Mouse (Mus musculus): ENCODE measurements around the gene St6galnac5. TPM values are rescaled to one million over a fixed set of nuclear protein-coding genes. Genes with fewer than 3 reads are reported as not detected.

Gene St6galnac5
- 0.62 and 1.1 TPM in 2 replicates for polyA plus RNA-seq (2015; fragmentation: Nextera tagmentation; extraction: Ambion mirVana)

DNA sequence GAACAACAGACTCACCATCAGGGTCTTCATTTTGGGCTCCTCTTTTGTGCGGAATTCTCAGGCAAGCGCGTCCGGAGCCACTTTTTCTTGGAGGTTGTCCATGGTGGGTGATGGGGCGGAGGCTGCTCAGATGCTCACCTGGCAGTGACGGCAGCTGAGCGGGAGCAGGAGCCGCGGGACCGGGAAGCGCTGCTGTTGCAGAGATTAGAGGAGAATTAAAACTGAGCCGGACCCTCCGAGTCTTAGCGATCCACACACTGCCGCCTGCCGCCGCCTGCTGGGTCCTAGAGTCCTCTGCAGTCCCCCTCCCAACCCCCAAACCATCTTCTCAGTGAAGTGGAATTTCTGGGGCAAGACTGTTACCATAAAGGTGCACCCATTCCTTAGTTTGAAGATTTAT, at the start of gene St6galnac5:
Gene St6galnac5 (minus strand): TSS at position 259 of the 400 bp plus-strand sequence.
- peak within 1 kb of the TSS; percentile 52 for H3K4me3 ChIP-seq (ENCODE audit: low read length)
- H3K27me3 ChIP-seq (ENCODE audit: control insufficient read depth, insufficient read depth, low read depth, low read length) = peaks cover 23% of the 10 kb centered on the region
- peaks cover 14% of the 10 kb centered on the region for H3K4me1 ChIP-seq (replicated peaks; ENCODE audit: control insufficient read depth, insufficient read depth, low read length)
- no peak within 1 kb of the TSS for H3K27ac ChIP-seq (ENCODE audit: low read length)
- no peaks in the 10 kb centered on the region for H3K9me3 ChIP-seq (ENCODE audit: control insufficient read depth, low read length)
- peak within 1 kb of the TSS; percentile 52 for H3K9ac ChIP-seq (ENCODE audit: low read length)
- under 1% methylated on average over 17 of the region's 17 CpGs for WGBS
- no peaks in the 10 kb centered on the region for H3K36me3 ChIP-seq (ENCODE audit: control insufficient read depth, insufficient read depth, low read length)
- ATAC-seq (ENCODE audit: low read depth) = peak; percentile 61; the same call in 1 of the 2 replicates
- peak within 1 kb of the TSS; percentile 75 for H3K4me2 ChIP-seq (ENCODE audit: low read depth, low read length)

DNA sequence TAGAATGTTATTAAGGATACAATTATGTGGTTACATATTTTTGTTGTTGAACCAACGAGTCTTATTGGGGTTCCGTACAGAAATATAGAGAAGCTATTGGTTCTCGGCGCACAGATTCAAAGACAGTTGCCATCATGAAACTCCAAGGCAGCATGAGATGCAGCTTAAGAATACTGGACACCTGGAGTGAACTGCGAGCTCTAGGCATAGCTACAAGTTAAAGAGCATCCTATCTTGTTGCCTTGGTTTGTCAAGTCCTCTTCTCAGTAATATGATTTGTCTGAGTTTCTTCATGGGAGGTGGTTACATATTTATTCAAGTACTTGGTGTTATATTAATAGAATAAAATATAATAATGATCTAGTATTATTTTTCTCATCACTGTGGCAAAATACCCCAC, 48.7 kb upstream of the St6galnac5 start:
- Histone ChIP-seq H3K36me3 (ENCODE audit: control insufficient read depth, insufficient read depth, low read length) (no peaks in the 10 kb centered on the region), H3K9ac (ENCODE audit: low read length) (no peak overlapping the region), H3K4me3 (ENCODE audit: low read length) (no peak overlapping the region), H3K27ac (ENCODE audit: low read length) (no peak overlapping the region), H3K9me3 (ENCODE audit: control insufficient read depth, low read length) (no peaks in the 10 kb centered on the region), H3K27me3 (ENCODE audit: control insufficient read depth, insufficient read depth, low read depth, low read length) (no peaks in the 10 kb centered on the region), H3K4me2 (ENCODE audit: low read depth, low read length) (no peak overlapping the region), H3K4me1 (replicated peaks; ENCODE audit: control insufficient read depth, insufficient read depth, low read length) (no peaks in the 10 kb centered on the region)
- 92% methylated on average over 5 of the region's 5 CpGs for WGBS
- ATAC-seq (ENCODE audit: low read depth) = no peak

DNA sequence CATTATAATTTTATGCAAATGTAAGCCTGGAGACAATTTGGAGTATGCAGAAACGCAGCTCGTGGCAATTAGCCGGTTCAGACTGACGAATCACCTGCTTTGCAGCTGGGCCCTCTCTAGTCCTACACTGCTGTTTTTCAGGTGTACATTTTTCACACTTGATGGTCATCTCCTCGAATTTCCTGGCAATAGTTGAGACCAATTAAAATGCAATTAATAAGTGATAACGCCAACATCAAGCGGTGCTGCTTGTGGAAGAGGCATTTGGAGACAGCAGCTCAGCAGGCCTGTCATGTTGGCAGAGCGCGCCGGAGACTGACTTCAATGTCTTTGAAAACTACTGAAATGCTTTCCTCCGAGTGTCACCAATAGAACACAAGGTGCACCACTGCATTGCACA, 42.0 kb upstream of the St6galnac5 start:
- no peak overlapping the region for H3K4me3 ChIP-seq (ENCODE audit: low read length)
- 82% methylated on average over 11 of the region's 11 CpGs for WGBS
- no peaks in the 10 kb centered on the region for H3K4me1 ChIP-seq (replicated peaks; ENCODE audit: control insufficient read depth, insufficient read depth, low read length)
- no peaks in the 10 kb centered on the region for H3K9me3 ChIP-seq (ENCODE audit: control insufficient read depth, low read length)
- no peak for ATAC-seq (ENCODE audit: low read depth)
- no peaks in the 10 kb centered on the region for H3K27me3 ChIP-seq (ENCODE audit: control insufficient read depth, insufficient read depth, low read depth, low read length)
- H3K36me3 ChIP-seq (ENCODE audit: control insufficient read depth, insufficient read depth, low read length) = no peaks in the 10 kb centered on the region
- no peak overlapping the region for H3K4me2 ChIP-seq (ENCODE audit: low read depth, low read length)
- H3K27ac ChIP-seq (ENCODE audit: low read length) = no peak overlapping the region
- no peak overlapping the region for H3K9ac ChIP-seq (ENCODE audit: low read length)

DNA sequence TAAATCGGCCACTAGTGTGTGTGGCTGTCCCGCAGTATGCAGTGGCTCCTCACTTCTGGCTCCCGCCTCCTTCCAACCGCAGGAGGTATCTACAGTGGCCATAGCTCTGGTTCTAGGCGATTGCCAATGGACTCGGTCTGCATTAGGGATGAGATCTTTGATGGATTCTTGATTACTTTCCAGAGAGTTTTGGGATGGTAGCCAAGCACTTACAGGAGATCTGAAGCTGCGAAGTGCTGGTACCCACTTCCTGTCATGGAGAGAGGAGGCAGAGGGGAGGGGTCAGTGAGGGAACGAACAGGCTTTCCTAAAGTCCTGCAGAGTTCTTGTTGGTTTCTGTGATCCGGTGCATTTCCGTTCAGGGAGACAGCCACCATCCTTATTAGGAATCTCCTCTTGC, 36.0 kb upstream of the St6galnac5 start:
- Histone ChIP-seq H3K27ac (ENCODE audit: low read length) (no peak overlapping the region), H3K27me3 (ENCODE audit: control insufficient read depth, insufficient read depth, low read depth, low read length) (no peaks in the 10 kb centered on the region), H3K36me3 (ENCODE audit: control insufficient read depth, insufficient read depth, low read length) (no peaks in the 10 kb centered on the region), H3K4me3 (ENCODE audit: low read length) (no peak overlapping the region), H3K9ac (ENCODE audit: low read length) (no peak overlapping the region), H3K9me3 (ENCODE audit: control insufficient read depth, low read length) (no peaks in the 10 kb centered on the region), H3K4me1 (replicated peaks; ENCODE audit: control insufficient read depth, insufficient read depth, low read length) (peaks cover 10% of the 10 kb centered on the region; the same call in 1 of the 2 replicates), H3K4me2 (ENCODE audit: low read depth, low read length) (peak overlapping the region; percentile 32)
- 44% methylated on average over 10 of the region's 10 CpGs for WGBS
- ATAC-seq (ENCODE audit: low read depth) = peak; percentile 31; the same call in 1 of the 2 replicates

DNA sequence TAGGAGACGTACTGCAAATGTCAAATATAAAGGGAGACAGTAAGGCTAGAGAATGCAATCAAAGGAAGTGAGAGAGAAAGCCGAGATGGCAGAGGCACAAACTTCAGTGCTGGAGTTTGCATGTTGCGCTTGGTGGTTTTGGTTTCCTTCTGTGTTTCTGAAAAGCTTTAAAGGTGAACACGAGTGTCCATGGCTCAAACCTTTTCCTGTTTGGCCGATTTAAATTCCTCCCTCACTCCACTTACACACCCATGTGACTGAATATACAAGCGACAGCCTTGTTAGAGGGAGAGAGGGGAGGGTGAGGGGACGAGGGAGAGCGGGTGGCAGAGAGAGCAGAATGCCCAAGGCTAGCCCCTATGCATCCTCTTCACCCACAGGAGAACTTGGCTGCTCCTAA, 34.3 kb upstream of the St6galnac5 start:
- ATAC-seq (ENCODE audit: low read depth) = no peak
- no peaks in the 10 kb centered on the region for H3K36me3 ChIP-seq (ENCODE audit: control insufficient read depth, insufficient read depth, low read length)

DNA sequence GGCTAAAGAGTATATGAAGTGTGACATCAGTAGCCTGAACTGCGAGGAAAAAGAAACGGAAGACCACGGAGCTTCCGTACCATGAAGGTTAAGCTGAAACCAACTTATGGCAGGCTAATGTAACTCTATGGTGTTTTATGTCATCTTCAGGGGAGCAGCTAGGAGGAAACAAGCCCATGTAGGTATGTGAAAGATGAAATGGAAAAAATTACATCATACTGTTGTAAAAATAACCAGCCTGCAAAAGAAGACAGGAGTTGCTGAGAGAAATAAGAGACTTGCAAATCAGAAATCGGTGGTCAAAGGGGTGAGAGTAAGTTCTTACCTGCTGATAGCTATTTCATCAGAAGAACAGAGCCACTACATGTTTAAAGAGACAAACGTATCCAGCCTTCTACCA, 24.8 kb upstream of the St6galnac5 start:
- no peak overlapping the region for H3K27ac ChIP-seq (ENCODE audit: low read length)
- no peak for ATAC-seq (ENCODE audit: low read depth)
- no peaks in the 10 kb centered on the region for H3K36me3 ChIP-seq (ENCODE audit: control insufficient read depth, insufficient read depth, low read length)
- WGBS = 85% methylated on average over 6 of the region's 6 CpGs
- H3K4me3 ChIP-seq (ENCODE audit: low read length) = no peak overlapping the region
- no peak overlapping the region for H3K4me2 ChIP-seq (ENCODE audit: low read depth, low read length)
- no peak overlapping the region for H3K9ac ChIP-seq (ENCODE audit: low read length)
- H3K27me3 ChIP-seq (ENCODE audit: control insufficient read depth, insufficient read depth, low read depth, low read length) = no peaks in the 10 kb centered on the region
- H3K9me3 ChIP-seq (ENCODE audit: control insufficient read depth, low read length) = no peaks in the 10 kb centered on the region
- H3K4me1 ChIP-seq (replicated peaks; ENCODE audit: control insufficient read depth, insufficient read depth, low read length) = no peaks in the 10 kb centered on the region; the same call in 1 of the 2 replicates

More for the DNA sequence above, 34.3 kb upstream of the St6galnac5 start:
- H3K9me3 ChIP-seq (ENCODE audit: control insufficient read depth, low read length) = no peaks in the 10 kb centered on the region
- no peak overlapping the region for H3K4me2 ChIP-seq (ENCODE audit: low read depth, low read length)
- H3K4me1 ChIP-seq (replicated peaks; ENCODE audit: control insufficient read depth, insufficient read depth, low read length) = peaks cover 10% of the 10 kb centered on the region; the same call in 1 of the 2 replicates
- no peak overlapping the region for H3K9ac ChIP-seq (ENCODE audit: low read length)
- WGBS = 38% methylated on average over 8 of the region's 8 CpGs
- H3K4me3 ChIP-seq (ENCODE audit: low read length) = no peak overlapping the region
- no peaks in the 10 kb centered on the region for H3K27me3 ChIP-seq (ENCODE audit: control insufficient read depth, insufficient read depth, low read depth, low read length)
- H3K27ac ChIP-seq (ENCODE audit: low read length) = no peak overlapping the region

DNA sequence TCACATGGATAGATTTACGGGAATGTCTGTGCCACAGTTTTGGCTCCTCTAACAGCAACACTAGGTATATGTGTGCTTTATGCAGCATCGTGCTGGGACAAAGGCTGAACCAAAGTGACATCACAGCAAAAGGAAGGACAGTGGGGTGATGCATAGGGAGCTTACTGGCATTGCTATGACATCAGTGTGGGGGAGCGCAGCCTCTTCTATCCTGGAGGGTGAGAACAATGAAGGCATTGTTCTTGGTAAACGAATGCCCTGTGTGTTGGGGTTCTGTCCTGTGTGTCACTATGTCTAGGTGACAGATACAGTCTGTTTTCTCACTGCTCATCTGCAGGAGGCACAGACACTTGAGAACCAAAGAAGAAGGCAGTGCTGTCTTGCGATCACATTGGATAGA, 16.9 kb upstream of the St6galnac5 start:
- ATAC-seq (ENCODE audit: low read depth) = no peak
- Histone ChIP-seq H3K9me3 (ENCODE audit: control insufficient read depth, low read length) (no peaks in the 10 kb centered on the region), H3K9ac (ENCODE audit: low read length) (no peak overlapping the region), H3K36me3 (ENCODE audit: control insufficient read depth, insufficient read depth, low read length) (no peaks in the 10 kb centered on the region), H3K27me3 (ENCODE audit: control insufficient read depth, insufficient read depth, low read depth, low read length) (no peaks in the 10 kb centered on the region), H3K4me3 (ENCODE audit: low read length) (no peak overlapping the region), H3K4me1 (replicated peaks; ENCODE audit: control insufficient read depth, insufficient read depth, low read length) (peaks cover 4% of the 10 kb centered on the region; the same call in 1 of the 2 replicates), H3K4me2 (ENCODE audit: low read depth, low read length) (no peak overlapping the region), H3K27ac (ENCODE audit: low read length) (no peak overlapping the region)
- 65% methylated on average over 5 of the region's 5 CpGs for WGBS

DNA sequence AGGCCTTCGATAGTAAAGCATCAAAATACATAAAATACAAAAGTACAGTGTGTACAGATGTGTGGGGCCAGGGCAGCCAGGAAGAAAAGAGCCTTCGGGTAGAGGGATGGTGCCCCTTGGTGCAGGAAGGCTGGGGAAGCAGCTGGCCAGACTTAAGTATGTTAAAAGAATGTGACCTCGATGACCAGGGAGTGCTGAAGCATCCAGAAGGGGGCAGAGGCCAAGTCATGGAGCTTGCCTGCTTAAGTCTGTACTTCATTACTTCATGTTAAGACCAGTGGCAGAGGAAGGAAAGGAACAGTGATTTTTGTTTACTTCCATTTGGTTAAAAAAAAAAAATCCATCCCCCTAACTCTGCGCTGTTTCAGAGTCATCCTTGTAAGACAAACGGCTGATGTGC, 16.1 kb upstream of the St6galnac5 start:
- H3K36me3 ChIP-seq (ENCODE audit: control insufficient read depth, insufficient read depth, low read length) = no peaks in the 10 kb centered on the region

DNA sequence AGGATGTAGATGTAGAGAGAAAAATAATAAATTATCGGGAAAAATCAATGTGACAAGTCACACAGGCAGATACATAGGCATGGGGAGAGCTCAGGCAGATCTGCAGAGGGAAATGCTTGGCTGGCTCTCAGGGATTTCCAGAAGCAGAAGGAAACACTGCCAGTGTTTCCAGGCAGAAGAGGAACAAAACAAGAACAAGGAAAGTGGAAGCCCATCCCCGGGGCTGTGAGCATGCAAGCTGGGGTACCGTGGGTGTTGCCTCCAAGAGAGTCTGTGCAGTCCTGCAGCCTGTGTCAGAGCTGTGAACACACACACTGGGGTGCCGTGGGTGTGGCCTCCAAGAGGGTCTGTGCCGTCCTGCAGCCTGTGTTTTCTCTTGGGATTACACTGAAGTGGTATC, 11.6 kb upstream of the St6galnac5 start:
- no peaks in the 10 kb centered on the region for H3K36me3 ChIP-seq (ENCODE audit: control insufficient read depth, insufficient read depth, low read length)
- 55% methylated on average over 5 of the region's 5 CpGs for WGBS
- no peaks in the 10 kb centered on the region for H3K9me3 ChIP-seq (ENCODE audit: control insufficient read depth, low read length)
- H3K9ac ChIP-seq (ENCODE audit: low read length) = no peak overlapping the region
- H3K4me1 ChIP-seq (replicated peaks; ENCODE audit: control insufficient read depth, insufficient read depth, low read length) = peaks cover 4% of the 10 kb centered on the region; the same call in 1 of the 2 replicates
- no peaks in the 10 kb centered on the region for H3K27me3 ChIP-seq (ENCODE audit: control insufficient read depth, insufficient read depth, low read depth, low read length)
- ATAC-seq (ENCODE audit: low read depth) = no peak
- no peak overlapping the region for H3K4me3 ChIP-seq (ENCODE audit: low read length)
- no peak overlapping the region for H3K27ac ChIP-seq (ENCODE audit: low read length)
- no peak overlapping the region for H3K4me2 ChIP-seq (ENCODE audit: low read depth, low read length)

More for the DNA sequence above, 16.1 kb upstream of the St6galnac5 start:
- Histone ChIP-seq H3K27me3 (ENCODE audit: control insufficient read depth, insufficient read depth, low read depth, low read length) (no peaks in the 10 kb centered on the region), H3K4me3 (ENCODE audit: low read length) (no peak overlapping the region), H3K9me3 (ENCODE audit: control insufficient read depth, low read length) (no peaks in the 10 kb centered on the region), H3K9ac (ENCODE audit: low read length) (no peak overlapping the region), H3K4me2 (ENCODE audit: low read depth, low read length) (no peak overlapping the region), H3K27ac (ENCODE audit: low read length) (no peak overlapping the region), H3K4me1 (replicated peaks; ENCODE audit: control insufficient read depth, insufficient read depth, low read length) (peaks cover 4% of the 10 kb centered on the region; the same call in 1 of the 2 replicates)
- ATAC-seq (ENCODE audit: low read depth) = no peak
- 31% methylated on average over 5 of the region's 5 CpGs for WGBS

DNA sequence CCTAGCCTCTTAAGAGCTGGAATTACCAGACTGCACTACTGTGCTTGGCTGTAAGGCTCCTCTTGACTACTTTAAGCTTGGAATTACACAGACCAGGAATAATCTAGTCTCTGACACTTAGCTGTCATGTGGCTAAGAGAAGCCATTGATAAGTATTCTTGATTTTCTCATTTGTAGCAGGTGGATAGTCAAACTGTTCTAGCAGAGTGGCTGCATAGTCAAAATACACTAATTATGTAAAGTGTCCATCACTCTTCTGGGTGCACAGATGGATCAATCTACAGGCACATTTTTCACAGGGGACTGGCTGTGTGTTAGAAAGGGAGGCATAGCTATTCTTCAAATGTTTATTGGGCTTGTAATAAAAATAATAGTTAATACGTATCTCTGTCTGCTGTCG, 8.7 kb upstream of the St6galnac5 start:
- Histone ChIP-seq H3K4me3 (ENCODE audit: low read length) (no peak overlapping the region), H3K36me3 (ENCODE audit: control insufficient read depth, insufficient read depth, low read length) (no peaks in the 10 kb centered on the region), H3K4me1 (replicated peaks; ENCODE audit: control insufficient read depth, insufficient read depth, low read length) (no peaks in the 10 kb centered on the region), H3K4me2 (ENCODE audit: low read depth, low read length) (no peak overlapping the region), H3K27me3 (ENCODE audit: control insufficient read depth, insufficient read depth, low read depth, low read length) (no peaks in the 10 kb centered on the region), H3K9ac (ENCODE audit: low read length) (no peak overlapping the region), H3K27ac (ENCODE audit: low read length) (no peak overlapping the region), H3K9me3 (ENCODE audit: control insufficient read depth, low read length) (no peaks in the 10 kb centered on the region)
- ATAC-seq (ENCODE audit: low read depth) = no peak
- WGBS = 77% methylated on average over 2 of the region's 2 CpGs

Data from lung, embryonic 16.5 days (tissue).